Mouse (Mus musculus) central nervous system, embryonic 18 days (tissue): Measurements from ENCODE around the gene Gm5615. TPM values are rescaled to one million over a fixed set of nuclear protein-coding genes. Genes with fewer than 3 reads are reported as not detected.

Experiments used
- polyA plus RNA-seq: library from polyadenylated mRNA; depleted of rRNA; stranded (reverse); fragments of >200 nt; gene quantifications from 2 replicates; pipeline ENCODE4 v1.2.3, GENCODE M21; 2012; rRNA removed

The Gm5615 gene
- polyA plus RNA-seq = not detected in 2 replicates

GRCm38 (mm10) chr9:36541863-36542262 is at the start of gene Gm5615:
Gm5615 (minus strand) TSS chr9:36541963.

DNA sequence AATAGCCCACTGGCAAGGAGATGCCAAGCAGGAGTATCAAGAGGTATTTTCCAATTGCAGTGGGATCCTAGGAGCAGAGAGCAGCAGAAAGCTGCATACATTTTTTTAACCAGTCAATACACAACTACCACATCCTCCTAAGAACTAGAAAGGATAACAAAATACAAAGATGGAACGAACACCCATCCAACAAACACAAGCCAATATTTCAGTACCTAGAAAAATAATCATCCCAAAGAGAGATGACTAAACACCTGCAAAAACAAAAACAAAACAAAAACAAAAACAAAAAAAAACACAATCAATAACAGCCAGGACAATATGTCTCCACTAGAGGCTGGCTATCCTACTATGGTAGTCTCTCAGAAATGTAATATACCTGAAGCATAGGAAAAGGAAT is 40.8 kb upstream of the Gm5615 start, which contains the start of gene Gm17689:
Gm17689 (minus strand) TSS at position 101 of the 400 bp plus-strand sequence.

Other genes with a start within 250 kb of the Gm5615 start
- gene Gm7257, start 110.1 kb downstream of the Gm5615 start, polyA plus RNA-seq = not detected in 2 replicates
- not detected in 2 replicates for gene Gm9513, start 66.3 kb downstream of the Gm5615 start, polyA plus RNA-seq
- not detected in 2 replicates for gene Gm17689, start 40.7 kb upstream of the Gm5615 start, polyA plus RNA-seq
- not detected in 2 replicates for gene A630095E13Rik, start 101.4 kb upstream of the Gm5615 start, polyA plus RNA-seq
- not detected in 2 replicates for gene Acrv1, start 151.3 kb upstream of the Gm5615 start, polyA plus RNA-seq
- gene Chek1, start 185.1 kb upstream of the Gm5615 start, polyA plus RNA-seq = 3.2 and 5.1 TPM in 2 replicates
- 71.2 and 77.6 TPM in 2 replicates for gene Stt3a, start 225.7 kb upstream of the Gm5615 start, polyA plus RNA-seq